Mouse (Mus musculus) thymus, postnatal 10 days (tissue): ENCODE measurements around the gene Sox10.
A peak's percentile ranks its signal among the peaks of the same experiment; 100 is the strongest.

ENCODE experiments used
- DNase-seq, 2 experiments: peaks; one replicate each; pipeline ENCODE4 v3.0.0; 2021; ENCODE audit warnings: low spot score in 2 of 2

The Sox10 gene

GRCm38 (mm10) chr15:79165140-79165539, at the start of gene Sox10:
Sox10 (minus strand) TSS chr15:79165240.
- DNase-seq: no peak

- no peak for DNase-seq
These were observed 48.6 kb upstream of the Sox10 start for GRCm38 (mm10) chr15:79213591-79213990.

- no peak for DNase-seq
These were observed 47.9 kb upstream of the Sox10 start for GRCm38 (mm10) chr15:79212750-79213446.

- DNase-seq: no peak
These were observed 45.3 kb upstream of the Sox10 start for GRCm38 (mm10) chr15:79210357-79210756.

- peak; percentile 46 to 58 for DNase-seq
These were observed 43.9 kb upstream of the Sox10 start for GRCm38 (mm10) chr15:79208758-79209439.

GRCm38 (mm10) chr15:79208211-79208610, 43.2 kb upstream of the Sox10 start:
- DNase-seq: no peak

- DNase-seq: no peak
These were observed 37.5 kb upstream of the Sox10 start for GRCm38 (mm10) chr15:79202575-79202974.

GRCm38 (mm10) chr15:79201491-79202150, 36.6 kb upstream of the Sox10 start:
- DNase-seq: no peak

- no peak for DNase-seq
These were observed 34.4 kb upstream of the Sox10 start for GRCm38 (mm10) chr15:79199390-79199976.

GRCm38 (mm10) chr15:79195492-79195891, 30.5 kb upstream of the Sox10 start:
- no peak for DNase-seq

GRCm38 (mm10) chr15:79194946-79195345, 29.9 kb upstream of the Sox10 start:
- no peak for DNase-seq

GRCm38 (mm10) chr15:79194048-79194447, 29.0 kb upstream of the Sox10 start:
- no peak for DNase-seq

- no peak for DNase-seq
These were observed 28.1 kb upstream of the Sox10 start for GRCm38 (mm10) chr15:79192885-79193845.

- no peak for DNase-seq
These were observed 27.4 kb upstream of the Sox10 start for GRCm38 (mm10) chr15:79192450-79192849.

GRCm38 (mm10) chr15:79191426-79191825, 26.4 kb upstream of the Sox10 start:
- no peak for DNase-seq

- no peak for DNase-seq
These were observed 22.8 kb upstream of the Sox10 start for GRCm38 (mm10) chr15:79187819-79188218.

GRCm38 (mm10) chr15:79185213-79185612, 20.2 kb upstream of the Sox10 start:
- no peak for DNase-seq

GRCm38 (mm10) chr15:79176905-79177304, 11.9 kb upstream of the Sox10 start:
- DNase-seq: no peak

- DNase-seq: no peak
These were observed 1.7 kb upstream of the Sox10 start for GRCm38 (mm10) chr15:79166712-79167111.

- DNase-seq: no peak
These were observed 789 bp downstream of the Sox10 start for GRCm38 (mm10) chr15:79164251-79164650.

GRCm38 (mm10) chr15:79162822-79163221, 2.2 kb downstream of the Sox10 start:
- no peak for DNase-seq
